Mouse (Mus musculus): Measurements from ENCODE around the gene Trim11. TPM values are rescaled to one million over a fixed set of nuclear protein-coding genes. Genes with fewer than 3 reads are reported as not detected.

The Trim11 gene
- total and polyA plus RNA-seq, 2 experiments from 2014 or later, result 26.0 to 36.8 TPM

- 73% methylated on average over 18 of the region's 18 CpGs for WGBS
- Histone ChIP-seq H3K4me1 (ENCODE audit: control insufficient read depth, insufficient read depth) (peaks cover 73% of the 10 kb centered on the region), H3K27me3 (ENCODE audit: control insufficient read depth, insufficient read depth, low read length) (no peaks in the 10 kb centered on the region), H3K9me3 (replicated peaks; ENCODE audit: control insufficient read depth, low read length) (no peaks in the 10 kb centered on the region), H3K4me2 (ENCODE audit: low read depth, low read length) (peak overlapping the region; percentile 24; the same call in 1 of the 2 replicates), H3K9ac (replicated peaks; ENCODE audit: low read depth, low read length) (no peak overlapping the region), H3K27ac (ENCODE audit: low read depth) (peak overlapping the region; percentile 79), H3K36me3 (replicated peaks; ENCODE audit: control insufficient read depth, insufficient read depth, low read length) (peaks cover 48% of the 10 kb centered on the region), H3K4me3 (ENCODE audit: low read depth, low read length) (no peak overlapping the region)
- no peak for TF ChIP-seq EP300 (IDR thresholded peaks at IDR 0.05; ENCODE audit: low read depth)
- TF ChIP-seq CTCF (IDR thresholded peaks at IDR 0.05; ENCODE audit: low read depth), result no peak
- ATAC-seq (ENCODE audit: insufficient read depth, low read depth) (no peak), DNase-seq (ENCODE audit: low spot score) (no peak)
Measured at GRCm38 (mm10) chr11:58982471-58983097, 4.7 kb downstream of the Trim11 start.

- peak overlapping the region; percentile 87 for H3K27ac ChIP-seq (ENCODE audit: low read depth)
- no peak for TF ChIP-seq CTCF (IDR thresholded peaks at IDR 0.05; ENCODE audit: low read depth)
- TF ChIP-seq EP300 (IDR thresholded peaks at IDR 0.05; ENCODE audit: low read depth), result peak; percentile 24; the same call in 1 of the 2 replicates
- 39% methylated on average over 6 of the region's 6 CpGs for WGBS
- H3K36me3 ChIP-seq (replicated peaks; ENCODE audit: control insufficient read depth, insufficient read depth, low read length), result peaks cover 59% of the 10 kb centered on the region
- no peaks in the 10 kb centered on the region for H3K27me3 ChIP-seq (ENCODE audit: control insufficient read depth, insufficient read depth, low read length)
- H3K9ac ChIP-seq (replicated peaks; ENCODE audit: low read depth, low read length), result no peak overlapping the region
- DNase-seq (ENCODE audit: low spot score), result peak; percentile 83
- H3K4me1 ChIP-seq (ENCODE audit: control insufficient read depth, insufficient read depth), result peaks cover 77% of the 10 kb centered on the region
- no peaks in the 10 kb centered on the region for H3K9me3 ChIP-seq (replicated peaks; ENCODE audit: control insufficient read depth, low read length)
- ATAC-seq (ENCODE audit: insufficient read depth, low read depth), result peak; percentile 78
- no peak overlapping the region for H3K4me3 ChIP-seq (ENCODE audit: low read depth, low read length)
- peak overlapping the region; percentile 45 for H3K4me2 ChIP-seq (ENCODE audit: low read depth, low read length)
Measured at GRCm38 (mm10) chr11:58983691-58984341, 5.9 kb downstream of the Trim11 start.

- ATAC-seq (ENCODE audit: insufficient read depth, low read depth), result no peak
- no peaks in the 10 kb centered on the region for H3K27me3 ChIP-seq (ENCODE audit: control insufficient read depth, insufficient read depth, low read length)
Measured at GRCm38 (mm10) chr11:58984657-58985056, 6.8 kb downstream of the Trim11 start.

GRCm38 (mm10) chr11:58985299-58985917 lies 7.5 kb downstream of the Trim11 start:
- ATAC-seq (ENCODE audit: insufficient read depth, low read depth) (no peak), DNase-seq (ENCODE audit: low spot score) (no peak)
- H3K4me1 ChIP-seq (ENCODE audit: control insufficient read depth, insufficient read depth), result peaks cover 69% of the 10 kb centered on the region
- no peaks in the 10 kb centered on the region for H3K9me3 ChIP-seq (replicated peaks; ENCODE audit: control insufficient read depth, low read length)
- H3K4me3 ChIP-seq (ENCODE audit: low read depth, low read length), result no peak overlapping the region
- TF ChIP-seq EP300 (IDR thresholded peaks at IDR 0.05; ENCODE audit: low read depth) (no peak), CTCF (IDR thresholded peaks at IDR 0.05; ENCODE audit: low read depth) (no peak)
- no peak overlapping the region for H3K9ac ChIP-seq (replicated peaks; ENCODE audit: low read depth, low read length)
- 51% methylated on average over 3 of the region's 3 CpGs for WGBS
- H3K27me3 ChIP-seq (ENCODE audit: control insufficient read depth, insufficient read depth, low read length), result no peaks in the 10 kb centered on the region
- no peak overlapping the region for H3K4me2 ChIP-seq (ENCODE audit: low read depth, low read length)
- 0 out of 2 replicates have a peak overlapping the region, but pooled peaks have one; percentile 87 for H3K27ac ChIP-seq (ENCODE audit: low read depth)
- H3K36me3 ChIP-seq (replicated peaks; ENCODE audit: control insufficient read depth, insufficient read depth, low read length), result peaks cover 75% of the 10 kb centered on the region

More at GRCm38 (mm10) chr11:58984657-58985056, 6.8 kb downstream of the Trim11 start:
- Histone ChIP-seq H3K4me2 (ENCODE audit: low read depth, low read length) (0 out of 2 replicates have a peak overlapping the region, but pooled peaks have one; percentile 45), H3K9ac (replicated peaks; ENCODE audit: low read depth, low read length) (0 out of 2 replicates have a peak overlapping the region, but pooled peaks have one; percentile 17), H3K36me3 (replicated peaks; ENCODE audit: control insufficient read depth, insufficient read depth, low read length) (peaks cover 68% of the 10 kb centered on the region), H3K4me1 (ENCODE audit: control insufficient read depth, insufficient read depth) (peaks cover 71% of the 10 kb centered on the region), H3K9me3 (replicated peaks; ENCODE audit: control insufficient read depth, low read length) (no peaks in the 10 kb centered on the region), H3K27ac (ENCODE audit: low read depth) (peak overlapping the region; percentile 87), H3K4me3 (ENCODE audit: low read depth, low read length) (no peak overlapping the region)
- 66% methylated on average over 7 of the region's 7 CpGs for WGBS
- TF ChIP-seq EP300 (IDR thresholded peaks at IDR 0.05; ENCODE audit: low read depth) (no peak), CTCF (IDR thresholded peaks at IDR 0.05; ENCODE audit: low read depth) (no peak)
- no peak for DNase-seq (ENCODE audit: low spot score)

- Histone ChIP-seq H3K9me3 (replicated peaks; ENCODE audit: control insufficient read depth, low read length) (no peaks in the 10 kb centered on the region), H3K4me3 (ENCODE audit: low read depth, low read length) (no peak overlapping the region), H3K4me2 (ENCODE audit: low read depth, low read length) (no peak overlapping the region), H3K27me3 (ENCODE audit: control insufficient read depth, insufficient read depth, low read length) (no peaks in the 10 kb centered on the region), H3K4me1 (ENCODE audit: control insufficient read depth, insufficient read depth) (peaks cover 73% of the 10 kb centered on the region), H3K9ac (replicated peaks; ENCODE audit: low read depth, low read length) (no peak overlapping the region), H3K36me3 (replicated peaks; ENCODE audit: control insufficient read depth, insufficient read depth, low read length) (peaks cover 57% of the 10 kb centered on the region), H3K27ac (ENCODE audit: low read depth) (no peak overlapping the region; the same call in 1 of the 2 replicates)
- ATAC-seq (ENCODE audit: insufficient read depth, low read depth) (no peak), DNase-seq (ENCODE audit: low spot score) (no peak)
- WGBS, result 89% methylated on average over 4 of the region's 4 CpGs
- no peak for TF ChIP-seq CTCF (IDR thresholded peaks at IDR 0.05; ENCODE audit: low read depth)
- no peak for TF ChIP-seq EP300 (IDR thresholded peaks at IDR 0.05; ENCODE audit: low read depth)
Measured at GRCm38 (mm10) chr11:58989166-58989565, 11.3 kb downstream of the Trim11 start.

Data from heart, postnatal 0 days (tissue).